Mouse (Mus musculus) layer of hippocampus, postnatal 10 days (tissue): ENCODE measurements around the gene Agtr1a. TPM values are rescaled to one million over a fixed set of nuclear protein-coding genes. Genes with fewer than 3 reads are reported as not detected.

Experiments
- DNase-seq, 2 experiments: peaks; one replicate each; pipeline ENCODE4 v3.0.0; 2021; ENCODE audit warnings: low spot score in 2 of 2
- total RNA-seq, 2 experiments: library from RNA; stranded (reverse); gene quantifications; 2 replicates each; pipeline ENCODE4 v1.2.3; 2021

The Agtr1a gene
- total RNA-seq, 2 experiments from 2014 or later: 1.3 to 3.6 TPM

DNA sequence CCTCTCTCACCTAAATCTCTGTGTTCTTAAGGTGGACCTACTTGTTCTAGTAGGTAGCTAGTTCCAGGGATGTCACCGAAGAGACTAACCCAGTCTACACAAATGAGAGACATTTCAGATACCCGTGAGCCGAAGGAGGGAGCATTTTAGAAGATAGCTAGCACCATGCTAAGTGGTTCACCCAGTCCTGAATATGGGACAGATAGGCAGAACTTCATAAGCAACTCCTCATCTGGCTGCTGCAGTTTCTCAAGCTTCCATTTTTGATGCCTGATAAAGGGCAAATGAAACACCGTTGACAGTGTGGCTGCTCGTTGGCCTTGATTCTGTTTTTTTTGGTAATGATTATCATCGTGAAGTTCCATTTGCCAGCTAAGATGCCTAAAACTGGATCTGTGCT, 25.8 kb downstream of the Agtr1a start:
- no peak for DNase-seq

DNA sequence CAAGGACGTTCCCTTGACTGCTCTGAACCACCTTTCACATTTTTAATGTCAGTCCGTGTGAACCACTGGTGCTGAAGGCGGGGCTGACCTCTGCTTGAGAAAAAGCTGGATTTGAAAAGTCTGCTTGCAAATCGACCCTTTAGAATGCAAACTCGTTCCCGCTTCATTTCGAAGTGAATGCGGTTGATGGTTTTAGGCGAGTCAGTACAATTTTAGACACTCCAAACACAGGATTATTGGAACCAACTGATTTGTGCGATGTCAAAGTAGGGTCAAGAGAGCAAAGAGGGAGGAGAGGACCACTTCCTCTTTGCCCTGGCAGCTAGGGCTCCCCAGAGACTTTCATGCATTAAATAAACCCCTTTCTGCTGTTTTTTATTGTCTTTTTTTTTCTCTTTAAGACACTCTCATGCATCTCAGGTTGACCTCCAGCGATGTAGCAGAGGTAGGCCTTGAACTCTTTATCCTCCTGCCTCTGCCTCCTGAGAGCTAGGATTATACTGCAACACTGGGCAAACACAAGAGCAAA, 27.9 kb downstream of the Agtr1a start:
- no peak for DNase-seq

DNA sequence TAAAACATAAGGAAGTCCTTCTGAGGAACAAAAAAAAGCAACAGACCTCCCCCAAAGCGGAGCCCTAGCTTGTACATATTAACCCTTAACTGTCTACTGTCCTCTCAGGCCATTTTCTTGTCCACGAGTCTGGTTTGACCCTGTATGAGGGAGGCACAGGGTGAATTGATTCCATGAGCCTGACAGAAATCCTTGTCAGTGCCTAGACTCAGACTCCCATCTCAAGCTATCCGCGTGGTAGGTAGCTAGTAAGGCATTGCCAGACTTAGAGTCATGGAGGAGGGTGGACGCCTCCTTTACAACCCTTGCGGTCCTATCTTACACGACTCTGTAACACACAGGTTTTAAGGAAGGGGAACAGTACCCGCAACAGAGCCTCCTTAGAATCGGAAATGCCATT, 28.5 kb downstream of the Agtr1a start:
- no peak for DNase-seq

DNA sequence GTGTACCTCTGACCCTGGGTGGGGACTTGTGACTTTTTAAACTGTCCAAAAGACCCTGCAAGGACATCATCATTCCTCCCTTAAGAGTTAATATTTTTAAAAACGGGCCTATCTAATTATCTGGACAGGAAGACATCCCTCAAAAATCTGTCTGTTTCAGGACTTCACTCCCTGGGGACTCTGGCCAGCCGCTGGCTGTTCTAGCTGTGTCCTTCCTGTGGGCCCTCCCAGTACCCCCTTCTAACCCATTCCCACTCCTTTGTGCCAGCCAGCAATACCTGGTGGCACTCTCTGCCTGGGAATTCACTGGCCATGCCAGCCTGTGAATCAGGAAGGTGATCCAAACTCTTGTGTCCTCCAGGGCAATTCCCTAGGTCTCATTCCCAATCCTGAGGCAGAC, 29.1 kb downstream of the Agtr1a start:
- no peak for DNase-seq

DNA sequence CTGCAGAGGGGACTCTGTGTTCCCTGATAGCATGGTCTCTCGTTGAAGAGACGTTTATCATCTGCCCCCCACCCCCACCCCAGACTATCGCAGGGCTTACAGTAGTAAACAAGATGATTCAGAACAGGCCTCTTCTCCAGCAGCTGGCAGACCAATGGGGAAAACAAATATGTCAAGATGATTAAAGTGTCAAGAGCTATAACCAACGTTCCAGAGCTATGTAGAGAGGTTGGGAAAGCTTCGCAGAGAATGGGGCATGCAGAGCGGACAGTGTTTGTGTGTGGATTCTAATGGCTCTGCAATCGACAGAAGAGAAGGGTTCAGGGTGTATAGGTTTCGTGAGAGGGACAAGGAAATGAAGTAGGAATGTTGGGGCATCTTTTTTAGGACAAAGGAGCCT, 31.9 kb downstream of the Agtr1a start:
- DNase-seq: no peak

DNA sequence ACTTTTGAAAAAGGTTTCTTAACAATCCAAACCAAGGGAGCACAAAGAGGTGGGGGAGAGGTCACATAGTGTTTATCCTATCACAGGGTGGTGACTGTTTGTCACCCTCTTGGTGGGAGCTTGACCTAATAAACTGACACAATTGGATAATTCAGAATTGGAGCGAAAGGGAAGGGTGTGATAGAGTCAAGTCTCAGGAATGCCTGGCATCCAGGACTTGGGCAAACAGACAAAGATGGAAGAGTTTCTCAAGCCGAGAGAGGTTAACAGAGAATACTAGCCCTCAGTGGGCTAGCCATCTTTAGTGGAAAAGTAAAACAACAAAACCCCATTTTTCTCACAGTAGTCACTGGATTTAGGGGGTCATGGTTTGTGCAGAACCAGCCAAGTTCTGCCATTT, 32.5 kb downstream of the Agtr1a start:
- no peak for DNase-seq

DNA sequence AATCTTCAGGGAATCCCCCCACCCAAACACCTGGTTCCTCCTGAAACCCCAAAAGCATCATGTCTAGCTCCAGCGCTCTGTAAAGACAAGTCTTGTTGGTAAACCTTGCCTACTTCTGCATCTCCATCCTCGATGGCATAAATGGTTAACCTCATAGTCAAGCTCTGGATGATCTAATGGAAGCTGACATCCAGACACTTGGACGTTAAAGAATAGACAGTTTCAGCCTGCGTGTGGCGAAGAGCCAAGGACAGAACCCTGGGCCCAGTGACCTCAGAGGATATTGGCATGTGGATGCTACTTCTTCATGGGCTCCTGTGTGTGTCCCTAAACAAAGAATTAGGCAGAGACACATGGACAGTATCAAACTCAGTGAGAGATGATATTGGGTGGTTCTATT, 42.6 kb downstream of the Agtr1a start:
- DNase-seq: no peak

DNA sequence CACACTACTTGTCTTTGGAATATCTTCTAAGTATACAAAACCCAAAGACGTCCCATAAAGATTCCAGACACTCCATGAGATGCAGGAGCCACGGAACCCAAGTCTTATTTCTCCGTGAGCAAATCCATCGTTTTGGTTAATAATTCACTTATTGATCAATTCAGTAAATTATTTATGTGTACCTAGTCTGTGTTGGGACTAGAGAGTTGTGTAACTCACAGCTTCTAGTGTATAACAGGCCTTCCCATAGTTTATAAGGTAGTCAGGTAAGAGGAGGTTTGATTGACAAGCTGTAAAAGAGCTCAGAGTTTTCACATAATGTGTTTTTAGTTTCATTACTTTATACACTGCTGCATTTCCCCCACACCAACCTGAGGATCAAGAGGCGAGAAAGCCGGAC, 48.9 kb downstream of the Agtr1a start:
- DNase-seq: no peak

DNA sequence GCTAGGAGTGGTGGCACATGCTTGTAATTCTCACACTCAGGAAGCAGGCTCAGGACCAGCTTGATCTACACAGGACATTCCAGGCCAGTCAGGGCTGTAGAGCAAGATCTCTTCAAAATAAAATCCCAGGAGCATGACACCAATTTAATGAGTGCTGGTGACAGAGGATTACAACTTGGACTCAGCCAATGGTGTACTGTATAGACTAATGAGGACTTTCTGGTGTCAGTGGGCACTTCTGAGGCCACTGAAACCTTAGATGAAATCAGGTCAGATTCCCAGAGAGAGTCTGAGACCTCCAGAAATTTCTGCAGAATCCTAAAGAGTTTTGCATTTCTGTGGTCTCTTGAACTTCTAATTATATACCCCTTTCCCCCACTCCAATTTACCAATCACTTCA, 57.9 kb downstream of the Agtr1a start:
- DNase-seq: no peak

DNA sequence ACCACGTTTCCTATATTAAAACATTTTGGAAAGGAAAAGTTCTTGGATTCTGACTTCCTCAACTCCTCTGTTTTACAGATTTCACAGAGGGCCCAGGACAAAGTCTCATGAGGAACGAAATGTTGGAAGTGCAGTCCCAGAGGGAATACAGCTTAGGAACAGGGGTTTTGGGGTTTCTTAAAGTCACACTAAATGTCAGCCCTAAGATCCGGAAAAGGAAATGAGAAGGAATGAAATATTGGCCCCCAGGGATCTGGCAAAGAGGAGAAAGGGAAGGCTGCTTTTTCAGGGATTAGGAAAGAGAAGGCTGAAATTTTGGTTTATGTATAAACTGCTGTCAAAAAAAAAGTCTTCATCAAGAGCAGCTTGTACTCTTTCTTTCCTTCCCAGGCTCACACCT, 60.2 kb downstream of the Agtr1a start:
- no peak for DNase-seq

DNA sequence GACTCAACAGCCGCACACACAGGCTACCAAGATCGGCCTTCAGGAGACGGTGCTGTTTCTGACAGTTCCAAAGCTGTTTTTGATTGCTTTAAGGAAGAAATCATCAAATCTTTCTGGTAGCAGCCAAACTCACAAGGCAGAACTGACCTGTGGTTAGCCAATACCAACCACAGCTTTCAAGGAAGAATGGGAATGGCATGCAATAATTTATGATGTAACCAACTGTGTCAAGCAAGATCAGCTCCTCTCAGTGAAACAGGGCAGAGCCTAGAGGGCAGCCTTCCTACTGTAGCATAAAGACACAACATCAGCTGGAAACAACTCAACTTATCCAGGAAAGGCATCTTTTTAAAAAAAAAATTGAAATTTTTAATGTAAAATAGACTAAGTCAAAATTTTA, 62.6 kb downstream of the Agtr1a start:
- no peak for DNase-seq

DNA sequence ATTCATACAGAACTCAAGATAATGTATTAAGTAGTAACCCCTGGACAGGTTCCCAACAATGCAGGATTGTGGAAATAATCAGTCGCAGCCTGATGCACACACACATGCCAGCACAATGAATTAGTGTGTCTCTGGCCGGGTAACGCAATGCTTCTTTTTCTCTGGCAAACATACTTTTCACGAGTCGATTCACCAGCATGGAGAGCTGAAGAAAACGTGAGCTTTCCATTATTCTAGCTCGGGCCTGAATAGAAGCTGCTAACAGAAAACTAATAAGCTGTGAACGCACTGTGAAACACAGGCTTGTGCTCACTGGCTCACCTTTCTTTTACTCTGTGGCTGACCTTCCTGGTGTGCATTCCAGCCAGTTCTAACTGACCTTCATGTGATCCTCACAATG, 64.4 kb downstream of the Agtr1a start:
- DNase-seq: no peak

DNA sequence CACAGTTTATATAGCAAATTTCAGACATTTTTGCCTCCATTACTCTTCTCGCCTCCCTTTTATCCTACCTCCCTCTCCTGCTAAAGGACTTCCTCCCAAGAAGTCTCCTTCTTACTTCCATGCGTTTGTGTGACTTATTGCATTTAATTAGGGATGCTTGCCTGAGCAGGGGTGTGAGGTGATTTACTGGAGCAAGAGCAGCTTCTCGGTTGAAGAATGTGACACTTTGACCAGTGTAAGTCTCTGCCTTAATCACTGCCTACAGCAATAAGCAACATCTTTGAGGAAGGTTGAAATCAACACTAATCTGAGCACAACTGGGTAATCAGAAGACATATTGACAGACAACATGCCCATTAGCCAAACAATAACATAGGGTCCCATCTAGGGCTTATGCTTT, 67.6 kb downstream of the Agtr1a start:
- DNase-seq: no peak

DNA sequence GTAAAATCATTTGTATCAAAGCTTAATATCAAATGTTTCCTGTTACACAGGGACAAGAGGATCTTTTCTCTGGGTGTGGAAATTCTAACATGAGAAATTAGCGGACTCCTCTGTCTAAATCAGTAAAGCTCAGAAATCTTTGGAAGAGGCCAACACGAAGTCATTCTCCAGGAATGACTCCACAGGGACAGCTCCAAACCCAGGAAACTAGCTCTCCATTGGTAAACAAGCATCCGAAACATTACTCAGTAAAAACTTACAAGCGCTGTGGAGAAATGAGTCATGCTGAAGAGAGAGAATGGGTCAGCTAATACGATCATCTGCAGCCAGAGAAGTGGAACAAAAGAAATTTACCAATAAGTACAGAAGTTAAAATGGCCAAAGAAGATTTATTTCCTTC, 82.4 kb downstream of the Agtr1a start:
- no peak for DNase-seq

DNA sequence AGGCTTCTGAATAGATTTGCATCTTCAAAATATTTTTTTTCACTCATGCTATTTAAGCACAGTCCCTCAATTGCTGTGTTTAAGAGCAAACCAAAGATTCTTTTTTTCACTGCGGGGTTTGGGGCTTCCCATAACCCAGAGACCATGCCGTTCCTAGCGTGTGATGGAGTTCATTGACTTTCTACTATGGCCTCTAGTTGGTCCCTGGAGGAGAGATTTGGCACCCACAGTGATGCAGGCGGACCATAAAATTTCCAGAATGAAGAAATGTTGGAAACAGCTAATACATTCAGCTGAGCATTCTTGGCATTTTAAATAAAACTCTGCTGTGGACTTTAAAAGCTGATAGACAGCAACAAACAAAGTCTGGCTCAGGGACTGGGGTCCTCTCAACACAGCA, 90.8 kb downstream of the Agtr1a start:
- DNase-seq: no peak

DNA sequence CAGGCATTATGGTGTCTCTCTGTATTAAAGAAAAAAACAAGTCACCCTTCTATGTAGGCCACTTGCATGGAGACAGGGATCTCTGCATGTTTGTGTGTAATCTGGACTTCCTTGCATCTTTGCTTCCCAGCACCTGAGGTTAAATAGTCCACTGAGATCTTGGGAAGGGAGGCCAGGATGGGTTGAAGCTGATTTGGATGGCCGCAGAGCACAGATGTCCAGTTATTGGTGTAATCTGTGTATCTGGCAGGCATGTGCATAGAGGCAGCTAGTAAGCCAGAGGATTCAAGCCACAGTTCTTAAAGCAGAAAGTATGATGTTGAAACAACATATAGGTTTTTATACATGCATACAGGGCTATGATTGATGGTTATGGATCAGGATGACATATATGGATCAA, 91.2 kb downstream of the Agtr1a start:
- DNase-seq: peak in 1 of 2 experiments; percentile 14

Other genes with a start within 250 kb of the Agtr1a start
- gene Mboat1, start 200.0 kb upstream of the Agtr1a start, total RNA-seq: 1 to 10 TPM; 1.5 to 2.1 TPM
- gene Uqcrfs1, start 208.9 kb downstream of the Agtr1a start, total RNA-seq: 100 to 1,000 TPM; 182 to 196 TPM